Mouse (Mus musculus) neural tube, embryonic 13.5 days (tissue): ENCODE data around the gene Ankrd2. TPM values are rescaled to one million over a fixed set of nuclear protein-coding genes. Genes with fewer than 3 reads are reported as not detected.
"Not testable (repeated sequence)": the region's sequence is repeated elsewhere in the genome, so short reads cannot be mapped to it uniquely, and the experiment has no call there.

Source experiments
- ATAC-seq: fragments of 200-750 bp; cut with Nextera tagmentation; 2 replicates; pipeline ENCODE4 v1.8.0; 2017; ENCODE audit warnings: low read depth, mild to moderate bottlenecking, moderate TSS enrichment, moderate library complexity
- H3K27ac ChIP-seq: fragments of 300-500 bp; sonication (generic); replicated peaks from 2 replicates; pipeline ENCODE4 v1.5.1; 2015; ENCODE audit warnings: moderate library complexity, mild to moderate bottlenecking, inconsistent platforms
- H3K27me3 ChIP-seq: fragments of 300-500 bp; sonication (generic); 2 replicates; pipeline ENCODE4 v1.6.1; 2015; ENCODE audit warnings: mild to moderate bottlenecking, inconsistent platforms
- H3K36me3 ChIP-seq: fragments of 300-500 bp; sonication (generic); 2 replicates; pipeline ENCODE4 v1.6.1; 2015; ENCODE audit warnings: mild to moderate bottlenecking, inconsistent platforms
- H3K4me1 ChIP-seq: fragments of 300-500 bp; sonication (generic); replicated peaks from 2 replicates; pipeline ENCODE4 v1.6.1; 2015; ENCODE audit warnings: inconsistent platforms
- H3K4me2 ChIP-seq: fragments of 300-500 bp; sonication (generic); 2 replicates; pipeline ENCODE4 v1.6.1; 2015; ENCODE audit warnings: inconsistent platforms, mild to moderate bottlenecking, moderate library complexity
- H3K4me3 ChIP-seq: fragments of 300-500 bp; sonication (generic); 2 replicates; pipeline ENCODE4 v1.5.1; 2015; ENCODE audit warnings: mild to moderate bottlenecking, inconsistent platforms
- H3K9ac ChIP-seq: fragments of 300-500 bp; sonication (generic); 2 replicates; pipeline ENCODE4 v1.6.1; 2015; ENCODE audit warnings: moderate library complexity, mild to moderate bottlenecking, inconsistent platforms
- H3K9me3 ChIP-seq: fragments of 300-500 bp; sonication (generic); 2 replicates; pipeline ENCODE4 v1.6.1; 2016; ENCODE audit warnings: inconsistent platforms
- WGBS: fragments of 180-500 bp; shearing (Covaris S2); methylation state at CpG from one replicate; pipeline ENCODE4 v1.1.7; 2015; 5-methylcytosine and 5-hydroxymethylcytosine counted together
- polyA plus RNA-seq: library from polyadenylated mRNA; unstranded; fragments of >200 nt; fragmentation: Nextera tagmentation; extraction: Ambion mirVana; gene quantifications from 2 replicates; pipeline ENCODE4 v1.2.1, GENCODE M21; 2015

Ankrd2 gene
- polyA plus RNA-seq, 1 experiment from 2014 or later, result 0.53 TPM

DNA sequence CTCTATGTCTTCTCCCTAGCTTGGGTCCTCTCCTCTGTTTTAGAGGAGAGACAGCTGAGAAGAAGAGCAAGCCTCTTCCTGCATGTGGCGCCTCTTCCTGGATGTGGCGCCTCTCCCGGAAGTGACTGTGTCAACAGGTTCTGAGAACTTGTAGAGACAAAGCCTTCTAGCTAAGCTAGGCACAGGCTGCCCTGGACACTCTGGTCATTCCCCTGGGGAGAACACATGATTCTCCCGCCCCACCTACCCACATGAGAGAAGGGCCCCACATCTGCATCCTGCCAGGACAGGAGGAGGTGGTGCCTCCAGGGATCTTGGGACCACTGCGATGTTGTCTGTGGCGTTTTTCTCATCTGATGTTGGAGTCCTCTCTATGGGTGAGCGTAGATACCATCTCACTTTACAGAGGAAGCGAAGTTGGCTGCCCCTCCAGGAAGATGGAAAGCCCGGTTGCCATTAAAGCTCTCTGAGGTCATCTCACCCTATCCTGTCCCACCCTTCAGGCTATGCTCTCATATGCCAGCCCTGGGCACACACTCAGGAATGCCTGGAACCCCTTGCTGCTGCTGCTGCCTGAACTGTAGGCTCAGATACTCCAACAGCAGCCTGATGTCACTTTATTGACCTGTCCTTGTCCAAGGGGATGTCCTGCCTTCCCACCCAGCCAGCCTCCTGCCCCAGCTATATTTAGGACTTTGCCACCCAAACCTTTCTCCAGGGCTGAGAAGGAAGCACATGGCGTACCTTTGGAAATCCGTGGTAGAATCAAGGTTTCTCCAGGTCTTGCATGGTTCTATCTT is 32.8 kb downstream of the Ankrd2 start:
- WGBS, result 84% methylated on average over 11 of the region's 11 CpGs
- no peak overlapping the region for H3K9ac ChIP-seq
- H3K36me3 ChIP-seq, result peaks cover 11% of the 10 kb centered on the region; the same call in 1 of the 2 replicates
- no peak for ATAC-seq
- no peak overlapping the region for H3K4me2 ChIP-seq
- H3K9me3 ChIP-seq, result no peaks in the 10 kb centered on the region
- H3K27ac ChIP-seq, result no peak overlapping the region
- no peaks in the 10 kb centered on the region for H3K4me1 ChIP-seq
- no peak overlapping the region for H3K4me3 ChIP-seq
- no peaks in the 10 kb centered on the region for H3K27me3 ChIP-seq

DNA sequence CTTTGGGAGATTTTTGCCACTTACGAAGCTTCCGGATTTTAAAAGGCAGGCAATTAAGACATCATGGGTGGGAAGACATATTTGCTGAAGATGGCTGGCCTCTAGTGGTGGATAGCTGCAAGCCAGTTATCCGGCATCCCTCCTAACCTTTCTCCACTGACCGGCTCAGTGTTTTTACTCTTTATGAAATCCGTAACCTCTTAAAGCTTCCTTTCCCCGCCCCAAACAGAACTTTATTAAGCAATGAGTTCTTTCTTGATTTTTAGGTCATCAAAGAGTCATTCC is 33.4 kb downstream of the Ankrd2 start:
- Histone ChIP-seq H3K4me2 (no peak overlapping the region), H3K9ac (no peak overlapping the region), H3K36me3 (peaks cover 16% of the 10 kb centered on the region), H3K27ac (no peak overlapping the region), H3K4me1 (no peaks in the 10 kb centered on the region), H3K9me3 (no peaks in the 10 kb centered on the region), H3K27me3 (no peaks in the 10 kb centered on the region), H3K4me3 (no peak overlapping the region)
- ATAC-seq, result no peak
- WGBS, result 78% methylated on average over 6 of the region's 6 CpGs

DNA sequence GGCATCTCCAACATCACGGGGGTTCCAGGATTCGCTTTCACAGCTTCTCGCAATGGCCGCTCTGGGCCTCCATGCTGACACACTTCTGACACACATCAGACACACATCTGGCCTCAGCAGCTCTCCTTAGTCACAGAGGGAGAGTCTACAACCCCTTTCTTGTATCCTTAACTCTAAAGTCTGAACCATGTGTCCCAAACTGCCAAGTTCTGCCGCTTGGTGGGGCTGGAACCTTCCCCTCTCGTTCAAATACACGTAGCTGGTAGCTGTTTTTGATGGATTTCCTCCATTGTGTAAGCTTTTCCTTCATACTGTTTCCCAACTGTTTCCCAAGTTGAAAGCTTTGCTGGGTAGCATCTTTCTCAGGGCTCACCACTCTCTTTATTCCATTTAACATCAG is 35.4 kb downstream of the Ankrd2 start:
- Histone ChIP-seq H3K36me3 (peaks cover 37% of the 10 kb centered on the region), H3K4me3 (no peak overlapping the region), H3K27ac (no peak overlapping the region), H3K27me3 (no peaks in the 10 kb centered on the region), H3K4me1 (no peaks in the 10 kb centered on the region), H3K9me3 (no peaks in the 10 kb centered on the region), H3K4me2 (no peak overlapping the region), H3K9ac (no peak overlapping the region)
- 82% methylated on average over 7 of the region's 7 CpGs for WGBS
- ATAC-seq, result no peak

DNA sequence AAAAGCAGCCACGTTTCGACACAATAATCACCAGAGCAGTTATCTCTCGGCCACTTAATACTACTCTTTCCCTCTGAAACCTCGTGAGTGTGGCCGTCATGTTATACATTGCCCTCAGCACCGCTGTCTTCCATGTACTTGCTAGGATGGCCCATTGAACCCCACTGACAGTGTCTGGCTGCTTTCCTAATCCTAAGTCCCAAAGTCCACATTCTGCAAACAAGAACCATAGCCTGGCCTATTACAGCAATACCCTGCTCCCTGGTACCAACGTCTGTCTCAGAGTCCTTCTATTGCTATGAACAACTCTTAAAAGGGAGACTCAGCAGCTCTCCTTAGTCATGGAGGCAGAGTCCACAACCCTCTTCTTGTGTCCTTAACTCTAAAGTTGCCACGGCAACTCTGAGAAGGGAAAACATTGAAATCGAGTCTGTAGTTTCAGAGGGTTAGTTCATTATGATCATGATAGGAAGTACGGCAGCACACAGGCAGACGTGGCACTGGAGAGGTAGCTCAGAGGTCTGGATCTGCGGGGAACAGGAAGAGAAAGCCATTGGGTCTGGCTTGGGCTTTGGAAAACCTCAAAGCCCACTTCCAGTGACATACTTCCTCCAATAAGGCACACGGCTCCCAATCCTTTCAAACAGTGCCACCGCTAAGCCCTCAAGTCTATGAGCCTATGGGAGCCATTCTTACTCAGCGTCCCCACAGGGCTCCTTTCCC is 36.2 kb downstream of the Ankrd2 start:
- H3K36me3 ChIP-seq, result peaks cover 44% of the 10 kb centered on the region
- no peak for ATAC-seq
- no peaks in the 10 kb centered on the region for H3K9me3 ChIP-seq
- 85% methylated on average over 15 of the region's 15 CpGs for WGBS
- H3K4me2 ChIP-seq, result no peak overlapping the region
- no peaks in the 10 kb centered on the region for H3K27me3 ChIP-seq
- H3K9ac ChIP-seq, result no peak overlapping the region
- H3K4me3 ChIP-seq, result no peak overlapping the region
- no peak overlapping the region for H3K27ac ChIP-seq
- no peaks in the 10 kb centered on the region for H3K4me1 ChIP-seq

DNA sequence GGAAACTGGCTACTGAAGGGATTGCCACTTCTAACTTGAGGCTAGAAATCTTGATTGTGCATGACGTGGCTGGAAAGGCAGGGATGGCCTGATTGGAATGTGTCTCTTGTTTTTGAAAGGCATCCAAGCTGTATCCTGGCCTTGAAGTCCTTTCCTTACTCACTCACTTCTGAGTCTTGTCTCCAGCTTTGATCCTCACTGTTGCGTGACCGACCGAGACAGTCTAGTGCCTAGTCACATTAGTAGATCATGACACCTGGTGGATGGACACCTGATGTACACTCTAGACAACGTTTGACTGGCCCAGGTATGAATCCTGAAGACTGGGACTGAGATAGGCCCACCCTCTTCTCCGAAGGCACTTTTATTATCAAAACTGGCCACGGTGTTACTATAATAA is 37.0 kb downstream of the Ankrd2 start:
- H3K27ac ChIP-seq, result no peak overlapping the region
- H3K27me3 ChIP-seq, result no peaks in the 10 kb centered on the region
- 84% methylated on average over 7 of the region's 7 CpGs for WGBS
- no peak overlapping the region for H3K4me3 ChIP-seq
- H3K9ac ChIP-seq, result no peak overlapping the region
- H3K4me1 ChIP-seq, result no peaks in the 10 kb centered on the region
- ATAC-seq, result no peak
- no peaks in the 10 kb centered on the region for H3K9me3 ChIP-seq
- no peak overlapping the region for H3K4me2 ChIP-seq
- H3K36me3 ChIP-seq, result peaks cover 51% of the 10 kb centered on the region

DNA sequence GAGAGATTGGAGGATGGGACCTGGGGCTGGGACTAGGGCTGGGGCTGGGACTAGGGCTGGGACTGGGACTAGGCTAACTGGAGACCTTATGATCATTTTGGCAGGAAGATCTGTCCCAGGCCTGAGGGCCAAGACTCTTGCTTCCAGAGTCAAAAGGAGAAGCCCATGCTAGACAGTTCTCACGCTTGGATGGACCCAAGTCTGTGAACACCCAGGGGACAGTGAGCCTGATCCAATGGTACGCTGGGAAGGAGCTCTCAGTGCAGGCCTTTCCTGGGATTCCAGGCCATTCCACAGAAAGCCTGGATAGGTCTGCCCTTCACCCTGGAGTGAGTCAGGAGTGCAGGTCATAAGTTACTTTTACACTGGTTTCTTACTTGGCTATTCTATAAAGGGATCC is 39.3 kb downstream of the Ankrd2 start:
- no peaks in the 10 kb centered on the region for H3K9me3 ChIP-seq
- WGBS, result 84% methylated on average over 2 of the region's 2 CpGs
- no peaks in the 10 kb centered on the region for H3K27me3 ChIP-seq
- H3K4me1 ChIP-seq, result no peaks in the 10 kb centered on the region
- ATAC-seq, result no peak
- peaks cover 66% of the 10 kb centered on the region for H3K36me3 ChIP-seq
- no peak overlapping the region for H3K9ac ChIP-seq
- no peak overlapping the region for H3K4me3 ChIP-seq
- no peak overlapping the region for H3K27ac ChIP-seq
- H3K4me2 ChIP-seq, result no peak overlapping the region

DNA sequence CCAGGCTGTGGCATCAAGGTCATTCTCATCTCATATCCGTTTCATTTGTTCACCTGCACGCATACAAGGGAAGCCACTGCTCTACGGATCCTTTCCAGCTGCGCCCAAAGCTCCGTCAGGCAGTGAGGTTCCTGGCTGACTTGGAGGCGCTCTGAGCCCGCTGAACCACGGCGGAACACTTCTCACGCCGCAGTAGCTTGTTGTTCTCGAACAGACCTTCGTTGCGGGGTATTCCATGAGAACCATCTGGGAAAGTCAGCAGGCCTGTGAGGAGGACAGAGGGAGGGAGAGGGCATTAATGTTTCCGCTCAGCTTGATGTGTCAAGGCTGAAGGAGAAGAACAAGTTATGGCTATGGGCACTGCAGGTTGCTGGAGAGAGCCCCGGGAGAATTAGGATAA is 40.2 kb downstream of the Ankrd2 start:
- H3K27me3 ChIP-seq, result no peaks in the 10 kb centered on the region
- 83% methylated on average over 16 of the region's 16 CpGs for WGBS
- ATAC-seq, result no peak
- H3K36me3 ChIP-seq, result peaks cover 66% of the 10 kb centered on the region
- no peak overlapping the region for H3K4me2 ChIP-seq
- no peak overlapping the region for H3K4me3 ChIP-seq
- H3K27ac ChIP-seq, result no peak overlapping the region
- no peaks in the 10 kb centered on the region for H3K4me1 ChIP-seq
- H3K9me3 ChIP-seq, result no peaks in the 10 kb centered on the region
- H3K9ac ChIP-seq, result no peak overlapping the region

DNA sequence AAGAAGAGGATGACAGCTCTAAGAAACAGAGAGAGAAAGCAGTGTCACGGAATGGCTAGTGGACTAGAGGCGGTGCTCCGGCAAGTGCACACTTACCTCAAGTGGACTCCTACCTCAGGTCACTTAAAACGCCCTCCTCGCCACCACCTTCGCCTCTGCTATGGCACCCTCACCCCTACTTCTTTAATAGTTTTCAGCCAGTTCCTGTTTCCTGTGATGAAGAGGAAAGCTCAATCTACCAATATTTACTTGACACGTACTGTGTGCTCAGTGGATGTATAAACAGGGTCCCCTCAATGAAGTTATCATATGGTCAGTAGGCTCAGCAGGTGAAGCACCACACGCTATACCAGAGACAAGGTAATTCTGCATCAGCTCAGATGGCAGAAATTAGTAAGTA is 42.8 kb downstream of the Ankrd2 start:
- no peak overlapping the region for H3K4me3 ChIP-seq
- peaks cover 56% of the 10 kb centered on the region for H3K36me3 ChIP-seq
- no peak overlapping the region for H3K4me2 ChIP-seq
- no peaks in the 10 kb centered on the region for H3K4me1 ChIP-seq
- WGBS, result 96% methylated on average over 8 of the region's 8 CpGs
- no peaks in the 10 kb centered on the region for H3K9me3 ChIP-seq
- no peak for ATAC-seq
- H3K27me3 ChIP-seq, result no peaks in the 10 kb centered on the region
- H3K9ac ChIP-seq, result no peak overlapping the region
- no peak overlapping the region for H3K27ac ChIP-seq

DNA sequence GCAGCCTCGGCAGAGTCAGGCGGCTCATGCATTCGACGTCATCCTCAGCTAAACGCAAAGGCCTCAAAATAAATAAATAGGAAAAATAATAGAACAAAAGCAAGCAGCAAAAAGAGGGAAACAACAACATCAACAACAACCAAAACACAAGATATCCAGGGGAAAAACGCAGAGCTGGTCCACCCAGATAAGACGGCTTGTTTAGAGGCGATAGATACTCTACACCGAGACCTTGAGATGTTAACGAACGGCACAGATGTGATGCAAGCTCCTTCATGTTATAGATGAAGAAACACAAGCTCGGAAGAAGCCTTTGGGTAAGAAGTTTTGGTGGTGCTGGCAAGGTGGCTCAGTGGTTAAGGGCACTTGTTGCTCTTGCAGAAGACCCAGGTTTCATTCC is 43.2 kb downstream of the Ankrd2 start:
- H3K4me1 ChIP-seq, result no peaks in the 10 kb centered on the region

DNA sequence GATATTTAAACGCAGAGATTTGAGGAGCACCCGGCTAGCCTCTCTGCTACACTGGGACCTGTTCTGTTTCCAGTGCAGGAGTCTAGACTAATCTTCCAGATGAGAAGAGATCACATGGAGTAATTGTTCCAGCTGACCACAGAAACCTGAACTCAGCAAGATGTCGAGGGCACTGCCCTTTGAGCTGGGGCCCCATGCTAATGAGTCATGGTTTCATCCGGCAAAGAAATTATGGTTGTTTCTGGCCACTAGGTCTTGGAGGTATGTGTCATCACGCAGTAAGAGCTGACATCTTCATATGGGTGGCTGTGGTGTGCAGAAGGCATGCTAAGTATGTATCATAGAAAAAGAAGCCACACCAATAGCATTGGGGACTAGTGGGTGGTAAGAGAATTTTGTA is 44.1 kb downstream of the Ankrd2 start:
- no peaks in the 10 kb centered on the region for H3K27me3 ChIP-seq
- no peaks in the 10 kb centered on the region for H3K9me3 ChIP-seq
- ATAC-seq, result no peak
- H3K36me3 ChIP-seq, result peaks cover 42% of the 10 kb centered on the region
- no peak overlapping the region for H3K4me3 ChIP-seq
- WGBS, result 79% methylated on average over 5 of the region's 5 CpGs
- H3K4me1 ChIP-seq, result no peaks in the 10 kb centered on the region
- no peak overlapping the region for H3K9ac ChIP-seq
- H3K27ac ChIP-seq, result no peak overlapping the region
- no peak overlapping the region for H3K4me2 ChIP-seq

More for the DNA sequence above, 43.2 kb downstream of the Ankrd2 start:
- Histone ChIP-seq H3K9me3 (no peaks in the 10 kb centered on the region), H3K36me3 (peaks cover 52% of the 10 kb centered on the region), H3K9ac (no peak overlapping the region), H3K27me3 (no peaks in the 10 kb centered on the region), H3K4me2 (no peak overlapping the region), H3K4me3 (no peak overlapping the region), H3K27ac (no peak overlapping the region)
- ATAC-seq, result no peak
- 95% methylated on average over 12 of the region's 12 CpGs for WGBS

DNA sequence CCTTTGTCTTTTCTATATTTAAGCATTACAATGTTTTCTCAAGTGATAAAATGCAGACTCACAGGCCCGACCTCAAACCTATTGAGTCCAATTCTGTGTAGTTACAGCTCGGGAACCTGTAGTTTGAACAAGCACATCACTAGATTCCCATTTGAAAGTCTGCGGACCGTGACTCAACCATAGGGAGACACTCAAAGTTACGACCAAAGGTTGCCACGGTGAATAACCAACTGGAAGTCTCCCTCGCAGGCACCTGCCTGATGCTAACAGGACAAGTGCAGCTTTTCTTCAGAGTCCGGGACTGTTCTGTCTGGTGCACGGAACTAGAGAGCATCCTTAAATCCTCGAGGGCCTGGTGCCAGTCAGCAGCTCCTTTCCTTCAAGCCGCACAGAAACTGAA is 44.7 kb downstream of the Ankrd2 start:
- Histone ChIP-seq H3K4me2 (no peak overlapping the region), H3K4me1 (peaks cover 2% of the 10 kb centered on the region), H3K9me3 (no peaks in the 10 kb centered on the region), H3K36me3 (peaks cover 37% of the 10 kb centered on the region), H3K27ac (no peak overlapping the region), H3K9ac (no peak overlapping the region), H3K27me3 (no peaks in the 10 kb centered on the region), H3K4me3 (no peak overlapping the region)
- ATAC-seq, result no peak
- WGBS, result 66% methylated on average over 11 of the region's 11 CpGs

DNA sequence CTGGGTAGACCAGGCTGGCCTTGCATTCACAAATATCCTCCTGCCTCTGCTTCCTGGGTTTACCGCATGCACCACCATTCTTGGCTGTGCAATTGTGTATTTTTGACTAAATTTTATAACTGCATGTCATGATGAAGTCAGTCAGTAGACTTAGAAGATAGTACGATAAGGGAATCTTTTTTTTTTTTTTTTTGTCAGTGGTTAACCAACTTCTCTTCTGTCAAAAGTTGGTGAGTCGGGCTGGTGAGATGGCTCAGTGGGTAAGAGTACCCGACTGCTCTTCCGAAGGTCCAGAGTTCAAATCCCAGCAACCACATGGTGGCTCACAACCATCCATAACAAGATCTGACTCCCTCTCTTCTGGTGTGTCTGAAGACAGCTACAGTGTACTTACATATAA is 45.8 kb downstream of the Ankrd2 start:
- not testable (repeated sequence) for H3K27ac ChIP-seq, H3K4me3 ChIP-seq, ATAC-seq, H3K27me3 ChIP-seq, H3K9me3 ChIP-seq, H3K9ac ChIP-seq, H3K4me1 ChIP-seq, H3K4me2 ChIP-seq
- WGBS, result 93% methylated on average over 5 of the region's 5 CpGs
- peaks cover 25% of the 10 kb centered on the region for H3K36me3 ChIP-seq

DNA sequence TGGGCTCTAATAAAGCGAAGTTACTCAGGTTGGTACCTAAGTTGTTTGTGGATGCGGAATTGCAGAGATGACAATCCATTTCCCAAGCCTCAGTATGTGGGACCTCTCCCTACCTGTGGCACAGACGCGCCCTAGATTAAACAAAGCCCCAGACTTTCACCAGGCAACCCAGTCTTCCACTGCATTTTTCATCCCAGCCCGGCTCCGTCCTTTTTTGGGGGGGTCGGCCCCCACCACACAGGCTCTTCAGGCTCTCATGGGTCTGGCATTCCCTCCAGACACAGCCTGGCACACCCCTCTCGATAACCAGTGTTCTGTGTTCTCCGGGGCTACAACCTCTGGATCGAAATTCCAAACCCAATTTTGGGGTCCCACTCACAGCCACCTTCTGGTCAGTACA is 49.9 kb downstream of the Ankrd2 start:
- Histone ChIP-seq H3K9ac (peak overlapping the region; percentile 87), H3K27me3 (no peaks in the 10 kb centered on the region), H3K9me3 (no peaks in the 10 kb centered on the region), H3K27ac (peak overlapping the region; percentile 73), H3K36me3 (no peaks in the 10 kb centered on the region), H3K4me1 (peaks cover 21% of the 10 kb centered on the region), H3K4me2 (peak overlapping the region; percentile 94), H3K4me3 (peak overlapping the region; percentile 86)
- peak; percentile 0; the same call in 1 of the 2 replicates for ATAC-seq
- 7% methylated on average over 10 of the region's 10 CpGs for WGBS
